Mouse (Mus musculus): ENCODE measurements around the gene Csnk2b.

Csnk2b gene

GRCm38 (mm10) chr17:35121871-35122303, at the start of gene Csnk2b:
Csnk2b (minus strand) TSS chr17:35122053.
- DNase-seq (ENCODE audit: low read depth, low spot score) = peak; percentile 73

DNA sequence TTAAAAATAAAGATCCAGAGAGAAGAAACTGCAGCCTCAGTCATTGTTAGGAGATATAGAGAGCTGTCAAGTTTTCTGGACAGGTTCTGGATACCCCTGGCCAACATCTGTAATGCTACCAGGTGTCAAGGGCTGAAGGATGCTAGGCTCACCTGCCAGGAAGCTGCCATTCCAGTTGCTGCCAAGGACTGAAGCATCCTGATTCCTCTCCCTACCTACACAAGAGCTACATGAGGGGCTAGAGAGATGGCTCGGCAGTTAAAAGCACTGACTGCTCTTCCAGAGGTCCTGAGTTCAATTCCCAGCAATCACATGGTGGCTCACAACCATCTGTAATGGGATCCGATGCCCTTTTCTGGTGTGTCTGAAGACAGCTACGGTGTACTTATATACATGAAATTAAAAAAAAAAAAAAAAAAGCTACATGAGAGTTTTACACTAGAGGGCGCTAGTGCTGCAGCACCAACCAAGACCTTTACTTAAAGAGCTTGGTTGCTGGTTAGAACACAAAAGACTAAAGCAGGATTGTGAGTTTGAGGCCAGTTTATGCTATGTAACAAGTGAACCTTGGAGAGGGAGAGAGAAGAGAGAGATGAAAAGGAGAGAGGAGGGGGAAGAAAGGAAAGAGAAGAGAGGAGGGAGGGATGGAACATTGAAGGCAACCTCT, 46.8 kb upstream of the Csnk2b start:
- DNase-seq (ENCODE audit: low read depth, low spot score) = peak; percentile 89

- DNase-seq (ENCODE audit: low read depth, low spot score) = no peak
These were observed 45.9 kb upstream of the Csnk2b start for GRCm38 (mm10) chr17:35167794-35168193.

GRCm38 (mm10) chr17:35166352-35167035, 44.6 kb upstream of the Csnk2b start:
- peak; percentile 93 for DNase-seq (ENCODE audit: low read depth, low spot score)

GRCm38 (mm10) chr17:35165451-35166155, 43.8 kb upstream of the Csnk2b start:
- DNase-seq (ENCODE audit: low read depth, low spot score) = peak; percentile 25

DNA sequence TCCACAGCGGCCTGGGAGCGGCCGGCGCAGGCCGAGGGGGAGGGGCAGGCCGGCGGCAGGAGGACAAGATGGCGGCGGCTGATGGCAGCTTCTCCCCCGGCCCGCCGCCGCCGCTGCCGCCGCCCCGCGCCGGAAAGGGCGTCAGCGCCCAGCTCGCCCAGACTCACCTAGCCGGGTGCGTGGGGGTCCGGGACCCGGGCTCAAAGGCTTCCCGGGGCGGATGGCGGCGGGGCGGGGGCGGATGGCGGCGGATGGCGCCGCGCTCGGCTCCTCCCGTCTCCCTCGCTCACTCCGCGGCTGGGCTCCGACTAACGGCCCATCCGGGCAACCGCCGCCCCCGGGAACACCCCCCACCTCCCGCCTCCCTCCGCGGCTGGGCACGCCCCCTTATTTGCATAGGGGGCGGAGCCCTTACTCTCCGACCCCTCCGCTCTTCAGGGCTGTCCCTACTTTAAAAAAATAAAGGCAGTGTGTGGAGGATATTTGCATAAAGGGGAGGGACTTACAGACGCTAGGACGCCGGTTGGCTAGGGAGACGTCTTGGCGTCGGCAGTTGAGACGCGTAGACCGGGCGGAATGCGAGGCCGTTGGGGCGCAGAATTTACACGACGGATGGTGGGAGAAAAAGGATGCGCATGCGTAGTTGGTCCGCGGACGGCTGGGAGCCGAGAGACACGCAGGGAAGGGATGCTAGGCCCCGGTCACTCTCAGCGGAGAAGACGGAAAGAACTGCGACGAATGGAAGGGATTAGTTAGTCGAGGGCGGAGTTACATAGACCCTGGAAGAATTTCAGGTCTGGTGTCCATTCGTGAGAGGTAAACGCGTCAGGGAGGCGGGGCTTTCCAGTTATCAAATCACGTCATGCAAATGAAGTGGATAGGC, 43.0 kb upstream of the Csnk2b start, which contains the start of gene Prrc2a:
Prrc2a (minus strand) TSS at position 330 of the 883 bp plus-strand sequence.
- peak; percentile 99 for DNase-seq (ENCODE audit: low read depth, low spot score)

GRCm38 (mm10) chr17:35164218-35164567, 42.3 kb upstream of the Csnk2b start:
- no peak for DNase-seq (ENCODE audit: low read depth, low spot score)

- peak; percentile 26 for DNase-seq (ENCODE audit: low read depth, low spot score)
These were observed 41.7 kb upstream of the Csnk2b start for GRCm38 (mm10) chr17:35163326-35164081.

DNA sequence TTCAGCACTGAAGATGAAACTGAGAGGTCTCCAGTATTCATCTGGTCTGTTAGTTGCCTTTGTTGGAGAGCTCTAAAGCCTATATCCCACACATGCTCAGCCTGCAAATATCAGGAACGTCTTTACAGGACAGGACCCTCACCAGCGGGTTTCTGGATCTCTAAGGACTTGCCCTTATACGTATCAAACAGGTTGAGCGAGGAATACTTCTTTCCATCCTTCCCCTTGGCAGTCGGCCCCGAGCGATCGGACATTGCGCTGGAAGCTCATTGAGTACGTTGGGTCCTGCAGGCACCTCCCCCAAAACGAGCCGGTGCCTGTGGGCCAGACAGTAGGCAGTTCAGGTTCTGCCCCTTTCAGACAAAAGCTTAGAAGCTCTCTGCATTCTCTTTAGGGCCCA, 40.9 kb upstream of the Csnk2b start:
- DNase-seq (ENCODE audit: low read depth, low spot score) = no peak

GRCm38 (mm10) chr17:35162121-35162520, 40.3 kb upstream of the Csnk2b start:
- no peak for DNase-seq (ENCODE audit: low read depth, low spot score)

DNA sequence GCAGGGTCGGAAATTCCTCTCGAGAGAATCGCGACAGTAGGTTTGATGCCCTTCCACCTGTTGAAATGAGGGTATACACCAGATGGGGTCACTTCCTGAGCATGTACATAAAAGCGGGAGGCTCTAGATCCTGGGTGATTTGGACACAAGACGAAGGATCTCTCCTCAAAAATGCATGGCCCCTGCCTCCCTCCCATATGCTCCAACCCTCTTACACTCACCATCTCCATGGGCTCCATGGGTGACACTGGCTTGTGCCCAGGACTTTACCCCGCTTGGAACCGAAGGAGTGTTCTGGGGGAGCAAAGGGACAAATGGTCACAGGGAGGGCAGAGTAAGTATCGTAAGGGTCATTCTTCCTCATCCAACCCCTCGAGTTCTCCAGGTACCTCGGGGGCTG, 39.6 kb upstream of the Csnk2b start:
- no peak for DNase-seq (ENCODE audit: low read depth, low spot score)

DNA sequence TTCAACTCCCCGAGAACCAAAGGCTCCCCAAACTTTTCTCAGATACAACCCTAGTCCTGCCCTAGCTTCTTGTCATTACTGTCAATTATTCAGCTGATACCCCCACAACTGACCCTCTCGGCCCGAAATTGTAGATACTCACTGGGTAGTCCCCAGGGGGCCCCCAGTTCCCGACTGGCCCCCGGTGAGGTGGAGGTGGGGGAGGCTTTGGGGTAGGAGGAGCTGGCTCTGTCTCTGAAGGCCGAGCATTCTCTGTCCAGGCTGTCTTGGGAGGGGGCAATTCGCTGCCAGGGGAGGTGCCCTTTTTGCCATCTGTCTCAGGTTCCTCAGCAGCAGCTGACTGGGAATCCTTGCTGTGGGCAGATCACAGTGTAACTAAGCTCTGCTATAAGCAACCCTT, 37.8 kb upstream of the Csnk2b start:
- no peak for DNase-seq (ENCODE audit: low read depth, low spot score)

GRCm38 (mm10) chr17:35158850-35159593, 37.2 kb upstream of the Csnk2b start:
- no peak for DNase-seq (ENCODE audit: low read depth, low spot score)

DNA sequence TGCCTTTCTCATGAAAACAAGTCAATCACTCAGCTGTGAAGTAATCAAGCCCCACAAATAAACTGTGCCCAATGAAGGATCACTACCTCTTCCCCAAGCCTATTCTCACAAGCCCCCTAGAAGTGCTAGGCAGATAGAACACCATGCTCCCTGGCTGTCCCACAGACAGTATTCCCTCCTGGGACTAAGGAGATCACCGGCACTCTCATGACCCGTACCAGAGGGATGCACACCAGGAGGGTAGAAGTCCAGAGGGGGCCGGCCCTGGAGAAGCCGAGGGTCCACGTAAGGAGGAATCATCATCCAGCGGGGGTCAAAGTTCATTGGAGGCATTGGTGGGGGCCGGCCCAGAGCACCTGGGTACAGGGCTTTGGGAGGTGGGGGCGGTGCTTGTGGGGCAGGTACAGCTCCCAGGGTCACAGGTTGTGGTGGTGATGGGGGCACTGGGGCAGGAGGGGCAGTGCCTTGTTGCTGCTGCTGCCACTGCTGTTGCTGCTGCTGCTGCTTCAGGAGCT, 35.9 kb upstream of the Csnk2b start:
- no peak for DNase-seq (ENCODE audit: low read depth, low spot score)

DNA sequence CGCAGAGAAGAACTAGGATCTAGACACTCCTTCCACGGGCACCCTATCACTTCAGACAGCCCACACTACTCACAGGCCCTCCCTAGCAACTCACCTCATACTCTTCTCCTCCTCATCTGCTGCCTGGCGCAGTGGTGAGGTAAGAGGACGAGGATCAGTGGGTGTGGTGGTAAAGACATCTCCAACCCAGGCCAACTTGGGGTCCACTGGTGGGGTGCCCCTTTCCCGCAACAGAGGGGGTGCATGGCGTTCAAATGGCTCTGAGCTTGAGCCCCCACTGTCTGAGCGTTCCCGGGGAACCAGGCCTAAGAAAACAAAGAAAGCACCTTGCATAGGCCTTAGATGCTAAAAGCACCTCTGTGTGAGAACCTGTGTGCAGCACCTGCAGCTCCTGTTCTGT, 35.4 kb upstream of the Csnk2b start:
- DNase-seq (ENCODE audit: low read depth, low spot score) = no peak

DNA sequence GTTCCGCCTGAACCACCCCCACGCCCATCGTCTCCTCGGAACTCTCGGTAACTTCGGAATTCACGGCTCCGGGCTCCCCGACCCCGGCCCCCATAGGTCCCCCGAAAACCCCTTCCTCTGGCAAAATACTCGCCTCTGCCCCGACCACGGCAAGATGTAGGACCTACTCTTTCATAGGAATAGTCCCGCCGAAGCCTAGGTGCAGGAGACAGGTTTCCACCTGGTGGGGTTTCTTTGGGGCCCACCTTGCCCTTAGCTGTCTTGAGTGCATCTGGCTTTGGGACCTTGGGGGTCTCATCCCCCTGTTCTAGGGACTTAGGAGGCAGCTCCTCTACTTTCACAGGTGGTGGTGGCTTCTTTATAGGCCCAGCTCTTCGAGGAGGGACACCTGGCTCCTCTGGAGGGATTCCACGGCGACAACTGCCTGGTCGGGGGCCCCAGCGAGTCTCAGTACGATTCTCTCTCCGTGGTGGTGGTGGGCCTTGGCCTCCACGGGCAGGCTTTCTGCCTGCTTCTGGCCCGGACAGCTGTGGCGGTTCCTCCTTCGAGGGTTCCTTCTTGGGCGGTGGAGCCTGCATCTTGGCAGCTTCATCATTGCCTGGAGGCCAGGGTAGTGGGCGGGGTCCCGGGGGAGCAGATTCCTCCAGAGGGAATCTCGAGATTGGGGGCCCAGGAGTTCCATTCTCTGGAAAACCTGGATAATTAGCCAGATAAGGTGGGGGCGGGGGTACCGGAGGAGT, 34.8 kb upstream of the Csnk2b start:
- no peak for DNase-seq (ENCODE audit: low read depth, low spot score)

GRCm38 (mm10) chr17:35155451-35155850, 33.6 kb upstream of the Csnk2b start:
- no peak for DNase-seq (ENCODE audit: low read depth, low spot score)

DNA sequence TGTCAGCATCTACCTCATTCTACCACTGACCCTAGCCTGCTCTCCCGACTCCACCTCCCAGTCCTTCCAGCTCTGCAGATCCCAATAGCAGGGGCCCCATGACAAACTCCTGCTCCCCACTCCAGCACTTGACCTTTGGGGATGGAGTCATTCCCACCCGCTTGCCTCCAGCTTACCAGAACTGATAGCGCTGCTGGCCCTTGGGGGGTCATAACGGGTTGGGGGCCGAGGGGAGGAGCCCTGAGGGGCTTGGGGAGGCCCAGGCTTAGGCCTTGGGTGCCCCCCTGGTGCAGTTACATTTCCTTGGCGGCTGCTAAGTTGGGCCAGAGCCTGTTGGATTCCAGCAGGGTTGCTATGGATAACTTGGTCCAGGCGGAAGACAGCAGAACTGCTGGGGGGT, 32.8 kb upstream of the Csnk2b start:
- DNase-seq (ENCODE audit: low read depth, low spot score) = no peak

DNA sequence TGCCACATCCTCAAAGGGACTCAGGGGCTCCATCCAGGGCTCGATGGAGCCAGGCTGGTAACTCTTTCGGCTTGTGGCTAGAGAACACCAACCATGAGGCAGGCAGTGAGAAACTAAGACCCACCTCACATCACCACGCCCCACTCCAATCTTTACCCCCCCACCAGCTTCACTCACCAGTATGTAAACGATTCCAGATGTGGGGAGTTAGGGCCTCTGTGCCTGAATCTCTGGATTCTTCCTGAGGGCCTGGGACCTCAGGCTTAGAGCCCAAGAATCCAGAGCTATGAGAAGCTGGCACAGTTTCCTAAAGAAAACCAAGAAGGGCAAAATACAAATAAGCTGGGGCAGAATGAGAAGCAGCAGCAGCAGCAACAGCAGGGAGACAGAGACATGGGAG, 32.1 kb upstream of the Csnk2b start:
- DNase-seq (ENCODE audit: low read depth, low spot score) = no peak

Data from CD4-positive, CD25-positive, alpha-beta regulatory T cell, adult 2 months (primary cell).